8 mouse cellular contexts compared by ENCODE assay signal in the genomic region with DNA sequence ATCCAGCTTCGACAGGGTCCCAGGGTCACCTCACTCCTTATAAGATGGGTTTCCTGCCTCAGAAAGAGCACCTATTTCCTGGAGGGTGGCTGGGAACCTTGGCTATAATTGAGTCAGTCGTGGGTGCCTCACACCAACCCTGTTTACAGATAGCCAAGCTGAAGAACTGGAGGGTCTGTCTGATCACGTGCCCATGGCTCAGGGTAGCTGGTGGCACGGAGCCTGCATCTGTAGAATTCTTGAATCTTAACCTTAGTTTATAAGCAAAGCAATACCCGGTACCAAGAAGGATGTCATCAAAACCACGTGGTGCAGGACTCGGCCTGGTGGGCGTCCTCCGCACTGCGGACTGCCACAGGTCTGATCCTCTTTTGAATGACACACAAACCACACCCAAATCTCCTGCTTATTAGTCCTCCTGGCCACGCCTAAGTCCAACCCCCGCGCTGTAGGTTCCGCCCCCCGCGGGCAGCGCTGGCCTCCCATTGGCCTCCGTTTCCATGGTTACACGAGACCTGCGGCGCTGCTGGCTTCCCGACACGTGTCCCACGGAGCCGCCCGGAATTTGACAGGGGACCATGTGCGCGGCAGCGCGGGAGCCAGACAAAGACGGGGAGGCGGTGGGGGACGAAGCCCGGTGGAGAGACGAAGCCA. TPM values are rescaled to one million over a fixed set of nuclear protein-coding genes. Genes with fewer than 3 reads are reported as not detected.
DNase-seq lines count a peak whose midpoint lies in the region; ATAC-seq lines count a peak whose summit lies in the region.

No protein-coding gene starts in this region.

- peak; percentile 89 for ATAC-seq in megakaryocyte, adult 5-6 weeks (ENCODE audit: poor library complexity, severe bottlenecking)

- DNase-seq in adrenal gland, adult 2 months = peak; percentile 96
- DNase-seq in embryo, embryonic 10.5 days (ENCODE audit: low spot score) = peak; percentile 98
- peak; percentile 87 for DNase-seq in gastrocnemius, postnatal 14 days
- peak; percentile 91 for DNase-seq in induced T-regulatory cell, adult 2 months (ENCODE audit: low read depth)
- DNase-seq in left cerebral cortex, adult 8-10 months (ENCODE audit: low spot score in 2 of 2) = peak; percentile 78 to 97
- peak; percentile 87 for DNase-seq in retina, postnatal 7 days (ENCODE audit: low read depth, low spot score)
- DNase-seq in thymus, postnatal 4 days = peak; percentile 63

- intact Hi-C loops in gastrocnemius, postnatal 14 days (cut with DNase I; ENCODE audit: low total_unique reads) = loop anchor here (5.0 kb wide), 1 partner anchor 48 kb away; no protein-coding TSS in a partner anchor

RNA-seq across cellular contexts. Expression of a gene that starts 49.9 kb away (rescaled TPM):
- 1 to 10 TPM; 1.1 to 1.8 TPM for total RNA-seq in adrenal gland, adult 2 months (2021)
- polyA plus RNA-seq in adrenal gland, adult 2 months (2012; rRNA removed) = 0.29 and 0.30 TPM in 2 replicates
- 1 to 10 TPM; 5.0 to 5.9 TPM for total RNA-seq in gastrocnemius, postnatal 14 days (2021)
- 1 to 10 TPM; 6.1 to 8.8 (median 8.0) TPM for total RNA-seq in left cerebral cortex, adult 8-10 months (2022)
- 0.27 and 0.60 TPM in 2 replicates for total RNA-seq in megakaryocyte, adult 5-6 weeks (2015)
- total RNA-seq in megakaryocyte, adult 5-6 weeks (2017) = not detected in 2 replicates

Comparison
In these comparisons a context has a peak if more than half of its experiments do, and no peak if none do; other contexts are left out.
1. Peak in every context shown above with its lines: DNase-seq and ATAC-seq.